Mouse (Mus musculus) skeletal muscle tissue, adult 2 months (tissue): ENCODE measurements around the gene Exoc2.

Experiments
- DNase-seq: peaks from one replicate; pipeline ENCODE4 v3.0.0-alpha.2; 2012; ENCODE audit warnings: low read depth, low spot score

The Exoc2 gene

DNA sequence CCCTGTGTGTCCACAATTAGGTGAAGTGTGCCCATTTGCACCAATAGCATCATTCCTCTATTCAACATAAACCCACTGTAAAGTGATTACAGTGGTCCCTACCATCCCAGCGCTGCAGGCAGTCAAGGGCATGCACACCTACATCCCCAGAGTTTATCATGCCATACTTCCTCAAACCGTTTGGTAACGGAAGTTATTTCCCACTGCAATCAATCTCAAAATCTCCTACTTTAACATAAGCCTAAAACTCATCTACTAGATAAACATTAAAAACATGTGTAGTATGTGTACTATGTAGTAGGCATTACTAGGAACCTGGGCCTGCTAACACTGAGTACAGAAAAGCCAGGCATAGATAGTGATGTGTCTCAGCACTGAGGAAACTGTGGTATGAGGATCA lies 2.8 kb downstream of the Exoc2 start:
- DNase-seq = no peak

DNA sequence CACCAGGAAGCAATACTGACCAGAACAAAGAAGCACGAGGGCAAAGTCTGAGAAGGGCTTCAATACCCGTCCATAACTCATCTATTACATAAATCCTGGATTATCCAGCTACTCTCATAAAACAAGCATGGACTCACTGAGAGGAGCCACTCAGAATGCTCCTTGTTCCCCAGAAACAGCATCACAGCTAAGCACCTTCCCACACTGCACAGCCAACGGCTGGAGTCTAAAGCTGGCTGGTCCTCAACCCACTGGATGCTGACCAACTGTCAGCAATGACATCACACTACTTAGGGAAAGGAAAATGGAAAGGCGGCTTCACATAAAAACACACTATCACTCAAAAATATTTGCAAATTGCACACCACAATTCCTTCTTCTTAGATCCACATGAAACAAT lies 5.6 kb downstream of the Exoc2 start:
- no peak for DNase-seq

DNA sequence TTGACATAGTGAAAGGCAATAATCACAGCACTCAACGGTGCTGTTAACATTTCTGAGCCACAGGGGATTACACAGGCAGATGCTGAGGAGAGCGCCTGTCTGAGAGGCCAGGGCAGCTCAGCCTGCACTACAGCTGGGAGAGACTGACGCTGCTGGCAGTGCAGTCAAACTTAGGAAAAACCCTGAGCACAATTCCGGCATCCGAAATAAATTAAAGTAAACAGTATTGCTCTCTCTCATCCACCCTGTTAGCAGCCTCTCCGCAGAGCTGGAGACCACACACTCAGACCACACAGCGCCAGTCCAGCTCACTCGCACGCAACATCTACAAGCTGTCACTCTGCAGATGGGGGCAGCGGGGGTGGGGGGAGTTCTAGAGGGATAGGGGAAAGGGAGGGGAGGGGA lies 7.4 kb downstream of the Exoc2 start:
- DNase-seq = no peak

DNA sequence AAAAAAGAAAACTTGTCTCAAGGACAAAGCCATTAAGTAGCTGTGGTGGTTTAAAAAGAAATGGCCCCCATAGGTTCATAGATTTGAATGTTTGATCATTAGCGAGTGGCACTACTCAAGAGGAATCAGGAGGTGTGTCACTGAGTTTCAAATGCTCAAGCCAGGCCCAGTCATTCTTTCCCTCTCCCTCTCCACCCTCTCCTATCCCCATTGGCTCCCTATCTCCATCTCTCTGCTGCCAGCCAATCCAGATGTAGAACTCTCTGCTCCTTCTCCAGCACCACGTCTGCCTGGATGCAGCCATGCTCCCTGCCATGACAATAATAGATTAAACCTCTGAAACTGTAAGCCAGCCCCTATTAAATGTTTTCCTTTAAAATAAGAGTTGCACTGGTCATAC lies 12.0 kb downstream of the Exoc2 start:
- DNase-seq = no peak

DNA sequence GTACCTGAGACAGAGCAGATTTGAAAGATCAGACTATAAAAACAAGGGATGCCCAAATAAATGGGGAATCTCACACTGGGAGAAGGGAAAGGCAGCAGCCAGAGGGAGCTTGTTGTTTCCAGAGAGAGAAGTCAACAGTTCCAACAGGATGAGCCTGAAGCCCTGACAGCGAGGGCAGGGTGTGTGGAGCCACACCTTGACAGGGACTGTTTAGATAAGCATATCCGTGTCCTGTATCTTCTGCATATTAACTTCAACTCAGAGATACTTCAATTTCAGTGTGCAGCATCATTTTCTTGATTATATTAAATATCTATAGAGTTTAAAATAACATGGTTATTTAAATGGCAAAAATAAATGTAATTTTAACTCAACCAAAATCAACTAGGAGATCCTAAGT lies 13.2 kb downstream of the Exoc2 start:
- no peak for DNase-seq

DNA sequence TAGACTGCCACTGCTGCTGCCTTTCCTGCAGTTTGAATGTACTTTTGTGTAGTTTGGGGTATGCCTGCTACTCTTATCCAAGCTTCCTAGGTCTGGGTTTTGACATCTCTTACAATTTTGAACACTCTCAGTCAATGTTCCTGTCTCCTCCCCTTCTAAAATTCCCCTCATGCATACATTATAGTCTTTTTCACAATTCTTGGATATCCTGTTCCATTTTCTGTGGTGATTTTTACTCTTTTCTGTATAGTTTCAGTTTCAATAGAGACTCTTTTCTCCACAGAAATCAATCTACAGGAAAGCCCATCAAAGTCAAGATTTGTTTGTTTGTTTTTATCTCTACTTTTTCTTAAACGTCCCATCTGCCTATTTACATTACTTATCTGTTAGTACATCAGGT lies 20.3 kb downstream of the Exoc2 start:
- DNase-seq = no peak

DNA sequence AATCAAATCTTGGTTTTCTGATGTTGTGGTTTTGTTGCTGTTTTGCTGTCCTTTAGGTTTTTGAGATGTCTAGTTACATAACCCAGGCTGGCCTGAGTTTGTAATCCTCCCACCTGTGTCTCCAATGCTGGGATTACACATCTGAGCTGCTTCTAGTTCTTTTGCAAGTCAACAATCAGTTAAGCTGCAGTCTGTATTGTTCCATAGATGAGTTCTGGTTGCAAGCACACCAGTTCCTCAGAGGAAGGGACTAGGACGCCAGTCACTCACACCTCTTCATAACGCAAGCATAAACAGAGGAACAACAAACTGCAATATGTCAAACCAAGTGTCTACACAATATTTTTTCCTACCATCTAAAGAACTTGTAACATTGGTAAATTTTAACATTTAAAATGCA lies 21.8 kb downstream of the Exoc2 start:
- no peak for DNase-seq

DNA sequence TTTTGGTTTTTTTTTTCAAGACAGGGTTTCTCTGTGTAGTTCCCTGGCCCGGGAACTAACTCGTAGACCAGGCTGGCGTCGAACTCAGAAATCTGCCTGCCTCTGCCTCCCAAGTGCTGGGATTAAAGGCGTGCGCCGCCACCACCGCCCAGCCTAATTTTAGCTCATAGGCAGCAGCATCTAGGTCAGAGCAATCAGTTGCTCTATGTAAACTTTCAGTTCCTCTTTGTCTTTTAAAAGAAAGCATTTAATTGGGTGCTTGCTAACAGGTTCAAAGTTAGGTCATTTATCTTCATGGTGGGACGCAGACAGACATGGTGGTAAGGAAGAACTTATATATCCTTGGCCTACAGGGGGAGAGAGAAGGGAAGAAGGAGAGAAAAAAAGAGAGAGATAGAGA lies 24.7 kb downstream of the Exoc2 start:
- DNase-seq = no peak

DNA sequence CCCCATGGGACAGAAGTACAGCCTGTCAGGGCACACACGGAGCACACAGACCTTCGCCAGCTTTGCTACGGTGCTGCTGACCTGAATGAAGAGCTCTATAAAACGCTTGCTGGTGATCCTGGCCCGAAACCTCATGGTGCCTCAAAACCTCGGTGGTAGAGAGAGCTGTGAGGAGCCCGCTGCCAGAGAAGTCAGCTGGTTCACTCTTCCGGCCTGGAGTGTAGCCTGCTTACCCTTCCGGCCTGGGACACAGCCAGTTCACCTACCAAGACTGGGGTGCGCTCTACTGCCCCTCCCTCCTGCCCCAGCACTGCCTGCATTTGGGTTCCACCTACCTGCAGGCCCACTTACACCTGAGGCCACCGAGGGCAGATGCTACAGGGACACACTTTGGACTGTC lies 26.4 kb downstream of the Exoc2 start, which contains the start of gene Hus1b:
Hus1b (minus strand) TSS at position 220 of the 400 bp plus-strand sequence.
- DNase-seq = no peak

DNA sequence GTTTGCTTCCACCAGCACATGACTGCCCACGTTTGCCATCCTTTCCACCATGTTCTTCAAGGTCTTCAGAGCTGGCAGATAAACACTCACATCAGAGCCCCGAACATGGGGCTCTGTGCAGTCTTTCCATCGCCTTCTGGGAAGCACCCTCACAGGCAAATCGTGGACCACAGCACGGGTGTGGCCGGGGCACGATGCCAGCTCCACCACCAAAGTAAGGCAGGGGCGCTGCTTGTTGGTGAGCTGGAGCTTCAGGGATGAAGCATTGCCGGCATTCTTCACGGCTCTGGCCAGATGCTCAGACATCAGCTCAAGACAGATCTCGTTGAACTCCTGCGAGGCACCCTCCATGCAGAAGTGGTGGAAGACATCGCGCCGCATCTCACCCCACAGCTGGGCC lies 26.8 kb downstream of the Exoc2 start:
- DNase-seq = no peak

DNA sequence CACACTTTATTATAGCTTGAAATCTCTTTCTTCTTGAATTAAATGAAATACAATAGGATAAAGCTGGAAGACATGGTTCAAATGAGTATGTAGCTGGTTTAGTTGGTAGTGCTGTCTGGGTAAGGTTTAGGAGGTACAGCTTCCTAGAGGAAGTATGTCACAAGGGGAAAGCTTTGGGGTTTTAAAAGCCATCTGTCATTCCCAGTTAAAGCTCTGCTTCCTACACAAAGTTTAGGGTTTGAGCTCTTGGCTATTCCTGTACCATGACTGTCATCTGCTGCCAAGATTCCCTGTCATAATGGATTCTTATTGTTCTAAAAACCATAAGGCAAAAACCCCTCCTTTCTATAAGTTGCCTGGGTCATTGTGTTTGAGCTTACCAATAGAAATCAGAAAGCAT lies 28.1 kb downstream of the Exoc2 start:
- no peak for DNase-seq

DNA sequence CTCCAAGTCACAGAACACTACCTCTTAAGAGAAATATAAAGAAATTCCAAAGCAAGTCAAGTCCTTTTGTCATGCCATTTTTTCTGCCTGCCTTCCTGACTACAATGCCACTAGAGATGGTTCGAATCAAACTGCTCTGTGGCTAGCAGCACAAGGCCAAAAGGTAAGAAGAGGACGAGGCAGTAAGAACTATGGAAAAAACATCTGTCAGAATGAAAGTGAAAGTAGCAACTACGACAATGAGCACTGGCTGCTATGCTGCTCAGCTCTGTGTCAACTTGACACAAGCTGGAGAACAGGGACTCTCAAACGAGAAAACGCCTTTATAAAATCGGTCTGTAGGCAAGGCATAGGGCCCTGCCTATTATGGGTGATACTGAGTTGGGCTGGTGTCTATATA lies 40.9 kb downstream of the Exoc2 start:
- DNase-seq = no peak

DNA sequence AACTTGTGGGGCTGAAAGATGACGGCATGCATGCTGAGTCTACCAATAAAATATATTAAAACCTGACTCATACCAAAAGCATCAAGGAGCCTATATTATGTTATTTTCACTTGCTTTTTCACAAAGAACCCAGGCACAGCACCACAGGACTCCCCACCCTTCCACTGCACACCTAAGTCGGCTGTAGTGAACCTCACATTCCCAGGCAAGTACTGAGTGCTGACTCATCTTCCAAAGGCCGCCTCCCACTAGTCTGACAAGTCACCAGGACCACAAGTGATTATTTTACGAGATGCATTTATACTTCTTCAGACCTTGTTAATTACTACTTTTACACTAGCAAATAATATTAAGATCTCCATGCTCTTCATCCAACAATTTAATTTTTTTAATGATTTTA lies 42.3 kb downstream of the Exoc2 start:
- no peak for DNase-seq

DNA sequence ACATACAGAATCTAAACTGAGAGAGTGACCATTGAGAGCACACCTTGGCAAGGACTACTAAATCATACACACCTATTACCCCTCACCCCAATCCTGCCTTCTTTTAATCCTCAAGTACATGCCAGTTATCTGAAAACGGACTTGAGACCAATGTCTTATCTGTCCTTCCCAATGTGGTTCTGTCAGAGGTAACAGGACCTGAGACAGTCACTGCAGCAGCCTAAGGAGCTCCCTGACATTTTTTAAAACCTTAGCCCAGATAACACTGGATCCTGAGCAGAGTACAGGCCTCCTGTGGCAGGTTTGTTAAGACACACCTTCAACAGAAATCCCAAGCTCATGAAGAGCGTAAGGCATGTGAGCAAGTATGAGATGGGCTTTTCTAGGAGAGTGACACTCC lies 44.8 kb downstream of the Exoc2 start:
- no peak for DNase-seq

DNA sequence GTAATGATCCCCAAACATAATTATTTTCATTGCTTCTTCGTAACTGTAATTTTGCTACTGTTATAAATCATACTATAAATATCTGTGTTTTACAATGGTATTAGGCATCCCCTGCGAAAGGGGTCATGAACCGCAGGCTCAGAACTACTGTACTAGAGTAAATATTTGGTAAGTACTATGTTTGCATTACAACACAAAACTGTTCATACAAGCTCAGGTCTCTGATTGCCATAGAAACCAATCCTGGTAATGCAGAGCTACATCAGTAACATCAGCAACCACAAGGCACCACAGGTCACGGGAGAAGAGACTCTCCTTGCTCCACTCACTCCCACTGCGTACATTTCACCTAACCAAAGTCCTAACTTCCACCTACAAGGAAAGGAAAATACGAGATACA lies 49.6 kb downstream of the Exoc2 start:
- no peak for DNase-seq

DNA sequence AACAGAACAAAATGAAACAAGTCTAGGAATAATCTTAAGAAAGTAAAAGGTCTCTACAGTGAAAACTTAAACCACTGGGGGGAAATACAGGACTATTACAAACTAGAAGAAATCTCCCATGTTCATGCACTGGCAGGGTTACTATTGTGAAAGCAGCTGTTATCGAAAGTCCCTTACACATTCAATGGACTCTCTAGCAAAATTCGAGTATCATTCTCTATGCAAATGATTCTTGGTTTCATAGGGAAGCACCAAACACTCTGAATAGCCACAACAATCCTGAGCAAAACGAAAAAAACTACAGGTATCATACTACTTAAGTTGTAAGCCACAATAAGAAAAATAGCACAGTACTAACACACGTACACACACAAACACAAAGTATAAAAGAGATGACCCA lies 52.0 kb downstream of the Exoc2 start:
- DNase-seq = no peak

DNA sequence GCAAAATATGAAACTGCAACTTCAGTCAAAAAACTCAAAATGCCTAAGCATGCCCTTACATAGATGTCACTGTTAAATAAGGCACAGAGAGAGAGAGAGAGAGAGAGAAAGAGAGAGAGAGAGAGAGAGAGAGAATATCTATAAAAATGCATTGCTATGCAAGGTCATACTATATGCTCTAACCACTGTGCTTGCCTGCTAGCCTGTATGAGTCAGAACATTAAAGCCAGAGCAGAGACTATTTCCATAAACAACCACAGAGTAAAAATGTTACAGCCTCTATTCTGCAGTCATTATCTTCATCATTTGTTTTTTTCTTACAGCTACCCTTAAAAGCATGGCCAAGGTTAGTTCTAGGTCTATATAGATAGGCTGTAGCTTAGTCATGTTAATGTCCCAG lies 60.1 kb downstream of the Exoc2 start:
- DNase-seq = no peak

DNA sequence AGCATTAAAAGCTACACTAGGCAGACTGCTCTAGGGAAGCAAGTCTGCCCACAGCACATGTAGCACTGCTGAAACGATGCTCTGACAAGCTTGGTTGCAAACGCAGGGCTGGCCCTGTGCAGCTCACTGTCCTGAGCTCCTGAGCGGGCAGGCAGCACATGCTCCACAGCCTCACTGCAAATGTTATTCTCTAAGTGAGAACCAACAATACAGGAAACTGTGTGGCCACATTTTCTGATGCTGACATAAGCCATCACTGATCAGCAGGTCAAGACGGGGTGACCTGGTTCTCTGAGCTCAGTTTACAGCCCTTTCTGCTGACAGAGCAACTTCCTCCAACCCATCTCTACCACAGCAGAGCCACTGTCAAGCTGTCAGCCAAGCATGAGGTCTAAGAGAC lies 60.9 kb downstream of the Exoc2 start:
- DNase-seq = peak; percentile 79

DNA sequence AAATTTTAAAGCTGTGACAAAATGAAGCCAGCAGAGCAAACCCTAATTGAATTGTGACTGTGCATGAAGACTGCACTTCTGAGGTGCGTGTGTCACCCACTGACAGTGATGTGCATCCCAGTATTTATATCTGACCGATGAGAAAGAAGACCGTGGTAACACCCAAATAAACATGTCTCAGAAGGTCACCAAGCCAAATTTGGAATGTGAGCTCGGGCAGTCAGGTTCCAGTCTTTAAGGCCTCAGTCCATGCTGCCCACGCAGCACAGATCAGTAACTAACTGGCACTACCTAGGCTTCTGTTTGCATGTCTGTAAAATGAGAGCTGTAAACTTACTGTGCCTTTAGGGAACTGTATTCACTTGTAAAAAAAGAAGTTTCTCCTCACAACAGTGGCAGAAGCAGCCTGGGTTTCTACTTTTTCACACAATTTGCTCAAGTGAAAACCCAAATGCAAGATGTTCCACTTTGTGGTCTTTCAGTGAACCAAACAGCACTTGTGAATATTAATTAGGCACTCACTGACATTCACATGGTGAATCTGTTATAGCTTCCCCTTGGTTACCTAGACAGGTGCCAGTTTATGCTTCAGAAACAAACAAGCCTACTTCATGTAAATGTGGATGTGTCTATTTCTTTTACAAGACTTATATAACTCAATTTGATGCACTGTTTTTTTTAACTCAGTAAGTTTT lies 61.8 kb downstream of the Exoc2 start:
- DNase-seq = peak; percentile 87

DNA sequence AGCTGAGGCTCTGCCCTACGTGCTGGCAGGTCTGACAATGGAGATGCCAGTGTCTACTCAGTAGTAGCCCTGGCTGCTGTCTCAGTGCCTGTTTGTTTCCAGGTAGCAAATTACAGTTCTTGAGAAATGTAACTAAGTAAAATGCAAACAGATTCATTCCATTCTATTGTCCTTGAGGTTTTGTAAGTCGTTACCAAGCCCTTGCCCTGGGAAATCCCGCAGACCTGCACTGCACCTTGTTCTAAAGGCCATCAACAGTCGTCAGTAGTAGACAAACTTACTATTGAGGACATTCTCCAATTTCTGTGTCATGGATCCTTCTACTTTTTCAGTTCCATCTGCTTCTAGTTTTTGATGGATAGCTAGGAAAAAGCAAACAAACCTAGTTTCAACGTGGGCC lies 63.0 kb downstream of the Exoc2 start:
- DNase-seq = no peak

DNA sequence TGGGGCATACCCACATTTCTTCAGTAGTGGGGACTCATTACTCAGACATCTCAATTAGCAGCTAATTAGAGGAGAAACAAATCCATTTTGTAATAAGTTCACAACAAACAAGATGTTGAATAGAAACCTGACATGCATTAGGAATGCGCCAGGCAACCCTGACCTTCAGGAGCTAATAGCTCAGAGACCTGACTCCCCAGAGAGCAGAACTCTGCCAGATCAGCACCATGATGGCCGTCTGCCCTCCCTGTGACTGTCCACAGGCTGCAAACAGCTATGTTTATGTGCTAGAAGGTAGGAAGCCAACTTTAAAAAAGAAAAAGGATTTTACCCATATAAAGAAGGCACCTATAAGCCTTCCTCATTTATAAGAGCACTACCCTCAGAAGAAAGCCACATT lies 71.6 kb downstream of the Exoc2 start:
- DNase-seq = no peak

DNA sequence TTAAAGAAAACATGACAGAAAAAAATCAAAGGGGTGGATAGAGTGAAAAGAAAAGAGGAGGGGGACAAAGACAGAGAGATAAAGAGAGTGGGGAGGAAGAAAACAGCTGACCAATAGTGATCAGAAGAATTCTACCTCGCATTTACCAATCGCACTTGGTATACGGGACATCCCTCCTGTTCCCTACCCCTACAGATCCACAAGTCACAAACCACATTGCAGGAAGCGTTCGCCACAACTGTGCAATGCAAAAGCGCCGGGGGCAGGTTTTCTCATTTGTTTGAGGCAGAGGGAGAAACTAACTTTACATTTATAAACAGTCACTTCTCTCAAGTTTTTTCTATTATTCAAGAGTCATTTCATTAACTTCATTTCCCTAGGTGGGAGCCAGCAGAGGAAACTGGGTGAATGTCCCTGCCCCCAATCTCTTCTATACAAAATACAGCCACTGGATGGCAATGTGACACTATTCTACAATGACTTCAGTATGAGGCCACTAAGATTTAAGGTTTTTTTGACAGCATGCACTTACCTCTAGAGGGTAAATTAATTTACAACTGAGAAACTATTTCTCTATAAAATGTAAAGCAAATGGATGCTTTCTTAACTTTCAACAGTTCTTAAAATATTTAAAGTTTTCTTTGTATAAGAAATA lies 72.4 kb downstream of the Exoc2 start:
- no peak for DNase-seq

DNA sequence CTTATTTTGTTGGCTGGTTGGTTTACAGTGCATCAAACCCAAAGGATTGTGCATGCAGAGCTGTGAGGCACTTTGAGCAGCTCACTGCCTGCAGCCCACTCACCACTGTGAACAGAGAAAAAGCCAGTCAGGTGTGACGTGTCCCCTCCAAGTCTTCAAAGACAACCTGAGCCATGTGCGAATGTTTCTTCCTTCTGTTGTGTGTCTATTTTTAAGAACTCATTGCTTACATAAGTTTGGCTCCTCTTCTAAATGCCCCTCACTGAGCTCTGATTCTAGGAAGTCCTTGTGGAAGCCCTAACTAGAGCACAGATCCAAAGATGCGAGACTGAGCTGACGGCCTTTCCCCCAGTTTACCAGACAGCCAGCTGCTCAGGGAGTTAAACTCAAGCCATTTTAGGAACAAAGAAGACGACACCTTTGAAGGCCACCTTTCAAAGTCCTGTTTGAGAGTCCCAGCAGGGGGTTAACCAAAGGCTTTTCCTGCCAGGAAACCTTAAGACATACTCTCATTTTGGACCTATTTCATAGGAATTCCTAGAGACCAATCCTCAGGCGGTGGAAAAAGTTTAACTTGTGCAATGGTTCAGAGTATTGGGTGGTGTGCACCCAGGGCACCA lies 79.8 kb downstream of the Exoc2 start:
- peak; percentile 17 for DNase-seq
